Mouse (Mus musculus) liver, embryonic 16.5 days (tissue): ENCODE results near the gene Itfg2. TPM values are rescaled to one million over a fixed set of nuclear protein-coding genes. Genes with fewer than 3 reads are reported as not detected.
A peak's percentile ranks its signal among the peaks of the same experiment; 100 is the strongest.

Experiments
- ATAC-seq: fragments of 200-750 bp; cut with Nextera tagmentation; 2 replicates; pipeline ENCODE4 v1.8.0; 2017; ENCODE audit warnings: low read depth, mild to moderate bottlenecking, moderate number of reproducible peaks, moderate library complexity
- H3K27ac ChIP-seq: fragments of 300-500 bp; sonication (generic); 2 replicates; pipeline ENCODE4 v1.5.1; 2014; ENCODE audit warnings: mild to moderate bottlenecking, low read length
- H3K27me3 ChIP-seq: fragments of 300-500 bp; sonication (generic); 2 replicates; pipeline ENCODE4 v1.6.1; 2014; ENCODE audit warnings: low read depth, low read length, mixed read lengths; ENCODE audit not compliant: control insufficient read depth, insufficient read depth
- H3K36me3 ChIP-seq: fragments of 300-500 bp; sonication (generic); 2 replicates; pipeline ENCODE4 v1.6.1; 2014; ENCODE audit warnings: mild to moderate bottlenecking; ENCODE audit not compliant: control insufficient read depth, insufficient read depth
- H3K4me1 ChIP-seq: fragments of 300-500 bp; sonication (generic); 2 replicates; pipeline ENCODE4 v1.6.1; 2014; ENCODE audit warnings: low read depth, low read length, mixed read lengths; ENCODE audit not compliant: control insufficient read depth
- H3K4me2 ChIP-seq: fragments of 300-500 bp; sonication (generic); 2 replicates; pipeline ENCODE4 v1.6.1; 2014; ENCODE audit warnings: low read depth, low read length, mixed read lengths
- H3K4me3 ChIP-seq: fragments of 300-500 bp; sonication (generic); 2 replicates; pipeline ENCODE4 v1.5.1; 2014; ENCODE audit warnings: low read depth, mild to moderate bottlenecking, low read length
- H3K9ac ChIP-seq: fragments of 300-500 bp; sonication (generic); 2 replicates; pipeline ENCODE4 v1.6.1; 2014; ENCODE audit warnings: low read depth, low read length
- H3K9me3 ChIP-seq: fragments of 300-500 bp; sonication (generic); replicated peaks from 2 replicates; pipeline ENCODE4 v1.6.1; 2016; ENCODE audit warnings: low read length; ENCODE audit not compliant: control insufficient read depth
- WGBS: fragments of 180-500 bp; shearing (Covaris S2); extraction: QIAGEN DNeasy Blood & Tissue Kit; methylation state at CpG from one replicate; pipeline ENCODE4 v1.1.7; 2014; ENCODE audit not compliant: insufficient replicate concordance; 5-methylcytosine and 5-hydroxymethylcytosine counted together
- polyA plus RNA-seq: library from polyadenylated mRNA; unstranded; fragments of >200 nt; fragmentation: Nextera tagmentation; extraction: Ambion mirVana; gene quantifications from 2 replicates; pipeline ENCODE4 v1.2.1, GENCODE M21; 2015

The Itfg2 gene
- polyA plus RNA-seq, 1 experiment from 2014 or later = 11.9 TPM

- H3K9ac ChIP-seq = peak overlapping the region; percentile 87
- H3K4me1 ChIP-seq = peaks cover 41% of the 10 kb centered on the region
- no peaks in the 10 kb centered on the region for H3K9me3 ChIP-seq
- H3K27me3 ChIP-seq = no peaks in the 10 kb centered on the region
- ATAC-seq = peak; percentile 70
- H3K4me2 ChIP-seq = peak overlapping the region; percentile 98
- WGBS = under 1% methylated on average over 52 of the region's 52 CpGs
- H3K36me3 ChIP-seq = peaks cover 25% of the 10 kb centered on the region
- H3K27ac ChIP-seq = peak overlapping the region; percentile 88
- peak overlapping the region; percentile 89 for H3K4me3 ChIP-seq
Observed at GRCm38 (mm10) chr6:128437731-128438316, 13.1 kb upstream of the Itfg2 start.

GRCm38 (mm10) chr6:128437288-128437687 is 12.6 kb upstream of the Itfg2 start:
- H3K4me3 ChIP-seq = peak overlapping the region; percentile 89
- peak overlapping the region; percentile 79 for H3K27ac ChIP-seq
- 1% methylated on average over 10 of the region's 10 CpGs for WGBS

GRCm38 (mm10) chr6:128436356-128437005 is 11.8 kb upstream of the Itfg2 start:
- Histone ChIP-seq H3K4me1 (peaks cover 41% of the 10 kb centered on the region), H3K27me3 (no peaks in the 10 kb centered on the region), H3K9me3 (no peaks in the 10 kb centered on the region), H3K9ac (peak overlapping the region; percentile 1), H3K4me2 (peak overlapping the region; percentile 98), H3K36me3 (peaks cover 38% of the 10 kb centered on the region), H3K4me3 (peak overlapping the region; percentile 89), H3K27ac (no peak overlapping the region)
- WGBS = 66% methylated on average over 8 of the region's 8 CpGs
- ATAC-seq = no peak

More at GRCm38 (mm10) chr6:128437288-128437687, 12.6 kb upstream of the Itfg2 start:
- Histone ChIP-seq H3K4me2 (peak overlapping the region; percentile 98), H3K4me1 (peaks cover 41% of the 10 kb centered on the region), H3K27me3 (no peaks in the 10 kb centered on the region), H3K9ac (peak overlapping the region; percentile 87), H3K36me3 (peaks cover 30% of the 10 kb centered on the region), H3K9me3 (no peaks in the 10 kb centered on the region)
- ATAC-seq = no peak

GRCm38 (mm10) chr6:128435474-128435873 is 10.7 kb upstream of the Itfg2 start:
- WGBS = 33% methylated on average over 5 of the region's 5 CpGs
- Histone ChIP-seq H3K4me2 (no peak overlapping the region), H3K4me3 (no peak overlapping the region), H3K9me3 (no peaks in the 10 kb centered on the region), H3K27me3 (no peaks in the 10 kb centered on the region), H3K27ac (no peak overlapping the region), H3K9ac (no peak overlapping the region), H3K36me3 (peaks cover 45% of the 10 kb centered on the region), H3K4me1 (peaks cover 41% of the 10 kb centered on the region)
- no peak for ATAC-seq

- peaks cover 57% of the 10 kb centered on the region for H3K36me3 ChIP-seq
- ATAC-seq = no peak
- WGBS = 86% methylated on average over 13 of the region's 13 CpGs
Observed at GRCm38 (mm10) chr6:128433566-128433965, 8.8 kb upstream of the Itfg2 start.

GRCm38 (mm10) chr6:128432356-128432915 is 7.7 kb upstream of the Itfg2 start:
- Histone ChIP-seq H3K4me1 (peaks cover 30% of the 10 kb centered on the region), H3K27me3 (no peaks in the 10 kb centered on the region), H3K36me3 (peaks cover 57% of the 10 kb centered on the region), H3K4me2 (no peak overlapping the region), H3K27ac (no peak overlapping the region), H3K9ac (no peak overlapping the region), H3K4me3 (no peak overlapping the region), H3K9me3 (no peaks in the 10 kb centered on the region)
- ATAC-seq = no peak
- 84% methylated on average over 13 of the region's 13 CpGs for WGBS

More at GRCm38 (mm10) chr6:128433566-128433965, 8.8 kb upstream of the Itfg2 start:
- H3K27me3 ChIP-seq = no peaks in the 10 kb centered on the region
- H3K4me3 ChIP-seq = no peak overlapping the region
- H3K4me2 ChIP-seq = no peak overlapping the region
- no peak overlapping the region for H3K9ac ChIP-seq
- peaks cover 32% of the 10 kb centered on the region for H3K4me1 ChIP-seq
- H3K27ac ChIP-seq = no peak overlapping the region
- no peaks in the 10 kb centered on the region for H3K9me3 ChIP-seq

- no peak for ATAC-seq
- no peak overlapping the region for H3K4me3 ChIP-seq
- H3K27me3 ChIP-seq = no peaks in the 10 kb centered on the region
- no peak overlapping the region for H3K9ac ChIP-seq
- H3K27ac ChIP-seq = no peak overlapping the region
- peaks cover 11% of the 10 kb centered on the region for H3K4me1 ChIP-seq
- H3K9me3 ChIP-seq = no peaks in the 10 kb centered on the region
- H3K36me3 ChIP-seq = peaks cover 50% of the 10 kb centered on the region
- no peak overlapping the region for H3K4me2 ChIP-seq
- WGBS = 65% methylated on average over 6 of the region's 6 CpGs
Observed at GRCm38 (mm10) chr6:128429826-128430225, 5.1 kb upstream of the Itfg2 start.

GRCm38 (mm10) chr6:128429300-128429699 is 4.6 kb upstream of the Itfg2 start:
- ATAC-seq = no peak
- Histone ChIP-seq H3K27me3 (no peaks in the 10 kb centered on the region), H3K4me2 (no peak overlapping the region), H3K4me3 (no peak overlapping the region), H3K36me3 (peaks cover 46% of the 10 kb centered on the region), H3K27ac (no peak overlapping the region), H3K9ac (no peak overlapping the region), H3K4me1 (peaks cover 11% of the 10 kb centered on the region), H3K9me3 (no peaks in the 10 kb centered on the region)
- 53% methylated on average over 2 of the region's 2 CpGs for WGBS

GRCm38 (mm10) chr6:128427571-128427970 is 2.8 kb upstream of the Itfg2 start:
- peaks cover 29% of the 10 kb centered on the region for H3K36me3 ChIP-seq
- ATAC-seq = no peak
- no peak overlapping the region for H3K27ac ChIP-seq
- peaks cover 11% of the 10 kb centered on the region for H3K4me1 ChIP-seq
- H3K9ac ChIP-seq = no peak overlapping the region
- no peak overlapping the region for H3K4me2 ChIP-seq
- H3K4me3 ChIP-seq = no peak overlapping the region
- 80% methylated on average over 5 of the region's 5 CpGs for WGBS
- H3K9me3 ChIP-seq = no peaks in the 10 kb centered on the region
- no peaks in the 10 kb centered on the region for H3K27me3 ChIP-seq
